13 mouse cellular contexts compared by ENCODE assay signal in the genomic region with DNA sequence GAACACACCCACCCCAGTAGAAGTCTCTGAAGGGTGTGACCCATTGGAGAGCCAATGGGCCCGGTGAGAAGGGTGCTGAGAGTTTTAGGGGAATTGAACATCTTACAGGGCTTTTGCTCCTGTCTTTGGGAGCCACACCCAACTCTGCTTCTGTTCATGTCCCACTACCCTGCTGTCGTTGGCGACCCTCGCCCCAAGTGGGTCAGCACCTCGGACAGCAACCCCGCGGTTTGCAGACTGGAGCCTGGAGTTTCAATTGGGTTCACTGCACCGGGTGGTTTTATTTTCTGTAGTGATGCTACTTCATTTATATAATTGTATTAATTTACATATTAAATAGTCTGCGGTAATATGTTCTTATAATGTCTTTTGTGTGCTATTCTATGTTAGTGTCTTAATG. TPM values are rescaled to one million over a fixed set of nuclear protein-coding genes. Genes with fewer than 3 reads are reported as not detected.
DNase-seq lines count a peak whose midpoint lies in the region; ATAC-seq and TF ChIP-seq lines count a peak whose summit lies in the region.
"Had no signal": no experiment of that assay in that cellular context is flagged by ENCODE, and none has a peak within 500 bp of the region (broad histone marks: within the 10 kb centered on the region; RNA-seq: fewer than 3 reads in every experiment).

No protein-coding gene starts in this region.

- peak; percentile 77 for DNase-seq in intestine, embryonic 14.5 days (ENCODE audit: low spot score)
- DNase-seq in embryo, embryonic 10 days (ENCODE audit: low spot score), result peak; percentile 71
- DNase-seq in forelimb bud, embryonic 11.5 days (ENCODE audit: low read depth, low spot score), result peak; percentile 46
- no peak for DNase-seq in heart, postnatal 10 days
- DNase-seq in frontal cortex, postnatal 25 days (ENCODE audit: low spot score in 2 of 2), result no peak
- DNase-seq in adrenal gland, postnatal 36 days, result no peak
- DNase-seq: cerebellum, adult 8-10 months; gastrocnemius, postnatal 10 days; kidney, adult 18-20 months had no signal

- H3K27ac ChIP-seq in intestine, embryonic 14.5 days (ENCODE audit: low read depth), result no peak overlapping the region
- H3K27ac ChIP-seq in intestine, postnatal 0 days (ENCODE audit: low read depth, low read length), result no peak overlapping the region
- peak overlapping the region; percentile 99 for H3K27ac ChIP-seq in midbrain, embryonic 13.5 days
- H3K27ac ChIP-seq: limb, embryonic 15.5 days had no signal

- intact Hi-C loops in heart, postnatal 10 days (cut with DNase I), result no loop called here

- H3K36me3 ChIP-seq in intestine, embryonic 14.5 days (ENCODE audit: control insufficient read depth, insufficient read depth, low read length), result no peaks in the 10 kb centered on the region
- no peaks in the 10 kb centered on the region for H3K36me3 ChIP-seq in intestine, postnatal 0 days (ENCODE audit: control insufficient read depth, insufficient read depth)
- peaks cover 20% of the 10 kb centered on the region for H3K36me3 ChIP-seq in midbrain, embryonic 13.5 days
- H3K36me3 ChIP-seq: limb, embryonic 15.5 days had no signal

- no peak overlapping the region for H3K9ac ChIP-seq in intestine, embryonic 14.5 days (ENCODE audit: low read length)
- no peak overlapping the region for H3K9ac ChIP-seq in intestine, postnatal 0 days (ENCODE audit: low read depth, low read length)
- peak overlapping the region; percentile 100 for H3K9ac ChIP-seq in midbrain, embryonic 13.5 days (replicated peaks)
- H3K9ac ChIP-seq: limb, embryonic 15.5 days had no signal

- ATAC-seq in intestine, embryonic 14.5 days (replicated peaks; ENCODE audit: low FRiP score, low TSS enrichment, low read depth), result no peak
- ATAC-seq in intestine, postnatal 0 days, result no peak
- no peak for ATAC-seq in midbrain, embryonic 13.5 days

- no peaks in the 10 kb centered on the region for H3K4me1 ChIP-seq in intestine, embryonic 14.5 days (replicated peaks; ENCODE audit: control insufficient read depth, insufficient read depth, low read length)
- H3K4me1 ChIP-seq in intestine, postnatal 0 days (replicated peaks; ENCODE audit: control insufficient read depth, insufficient read depth, low read length), result no peaks in the 10 kb centered on the region
- H3K4me1 ChIP-seq in midbrain, embryonic 13.5 days (replicated peaks), result peaks cover 66% of the 10 kb centered on the region

- peaks cover 50% of the 10 kb centered on the region for H3K27me3 ChIP-seq in intestine, embryonic 14.5 days (replicated peaks; ENCODE audit: control insufficient read depth, insufficient read depth, low read length)
- H3K27me3 ChIP-seq in intestine, postnatal 0 days (replicated peaks; ENCODE audit: control insufficient read depth, insufficient read depth, low read length), result peaks cover 39% of the 10 kb centered on the region
- no peaks in the 10 kb centered on the region for H3K27me3 ChIP-seq in midbrain, embryonic 13.5 days

- H3K4me2 ChIP-seq in intestine, embryonic 14.5 days (ENCODE audit: low read length), result no peak overlapping the region
- H3K4me2 ChIP-seq in intestine, postnatal 0 days (replicated peaks; ENCODE audit: low read depth), result no peak overlapping the region
- peak overlapping the region; percentile 90 for H3K4me2 ChIP-seq in midbrain, embryonic 13.5 days (replicated peaks)
- H3K4me2 ChIP-seq: limb, embryonic 15.5 days had no signal

- H3K9me3 ChIP-seq in intestine, embryonic 14.5 days (ENCODE audit: control insufficient read depth, low read length), result no peaks in the 10 kb centered on the region
- no peaks in the 10 kb centered on the region for H3K9me3 ChIP-seq in intestine, postnatal 0 days (ENCODE audit: control insufficient read depth)
- no peaks in the 10 kb centered on the region for H3K9me3 ChIP-seq in midbrain, embryonic 13.5 days
- H3K9me3 ChIP-seq: limb, embryonic 15.5 days had no signal

- TF ChIP-seq CTCF in intestine, postnatal 0 days (IDR thresholded peaks at IDR 0.05; ENCODE audit: low read depth), result no peak

- H3K4me3 ChIP-seq in intestine, embryonic 14.5 days (ENCODE audit: low read depth, low read length), result no peak overlapping the region
- no peak overlapping the region for H3K4me3 ChIP-seq in intestine, postnatal 0 days (ENCODE audit: low read depth, low read length)
- H3K4me3 ChIP-seq in midbrain, embryonic 13.5 days (replicated peaks), result peak overlapping the region; percentile 98
- H3K4me3 ChIP-seq: limb, embryonic 15.5 days had no signal

- 9% methylated on average over 9 of the region's 9 CpGs for WGBS in intestine, embryonic 14.5 days
- WGBS in intestine, postnatal 0 days, result 12% methylated on average over 9 of the region's 9 CpGs
- 13% methylated on average over 9 of the region's 9 CpGs for WGBS in midbrain, embryonic 13.5 days

RNA-seq across cellular contexts. Expression of gene Tubb3, which starts 3.0 kb away (rescaled TPM):
- 98.5 and 103 TPM in 2 replicates for polyA plus RNA-seq in intestine, embryonic 14.5 days (2014; fragmentation: Nextera tagmentation; extraction: Ambion mirVana)
- polyA plus RNA-seq in intestine, postnatal 0 days (2015; fragmentation: Nextera tagmentation; extraction: Ambion mirVana), result 22.5 and 23.9 TPM in 2 replicates
- polyA plus RNA-seq in midbrain, embryonic 13.5 days (2015; fragmentation: Nextera tagmentation; extraction: Ambion mirVana), result 1,993 and 2,050 TPM in 2 replicates
- total RNA-seq in heart, postnatal 10 days (2021), result under 1 TPM; 0.55 to 0.98 TPM
- 1 to 10 TPM; 4.5 to 4.7 TPM for total RNA-seq in adrenal gland, postnatal 36 days (2021)

RNA-seq across cellular contexts. Expression of gene Mc1r, which starts 7.3 kb away (rescaled TPM):
- not detected in 2 replicates for polyA plus RNA-seq in intestine, embryonic 14.5 days (2014; fragmentation: Nextera tagmentation; extraction: Ambion mirVana)
- polyA plus RNA-seq in intestine, postnatal 0 days (2015; fragmentation: Nextera tagmentation; extraction: Ambion mirVana), result not detected in 2 replicates
- polyA plus RNA-seq in midbrain, embryonic 13.5 days (2015; fragmentation: Nextera tagmentation; extraction: Ambion mirVana), result 0.17 and 0.31 TPM in 2 replicates
- total RNA-seq in heart, postnatal 10 days (2021), result not detected
- not detected for total RNA-seq in adrenal gland, postnatal 36 days (2021)
- total RNA-seq: gastrocnemius, postnatal 10 days had no signal
- polyA plus RNA-seq: spleen, adult 2 months had no signal

RNA-seq across cellular contexts. Expression of gene Def8, which starts 9.1 kb away (rescaled TPM):
- polyA plus RNA-seq in intestine, embryonic 14.5 days (2014; fragmentation: Nextera tagmentation; extraction: Ambion mirVana), result 32.6 and 36.6 TPM in 2 replicates
- polyA plus RNA-seq in intestine, postnatal 0 days (2015; fragmentation: Nextera tagmentation; extraction: Ambion mirVana), result 16.6 and 18.4 TPM in 2 replicates
- polyA plus RNA-seq in midbrain, embryonic 13.5 days (2015; fragmentation: Nextera tagmentation; extraction: Ambion mirVana), result 41.7 and 42.8 TPM in 2 replicates
- 10 to 100 TPM; 57.2 to 65.2 TPM for total RNA-seq in heart, postnatal 10 days (2021)
- 10 to 100 TPM; 21.7 to 32.6 TPM for total RNA-seq in adrenal gland, postnatal 36 days (2021)

RNA-seq across cellular contexts. Expression of gene Tcf25, which starts 40.7 kb away (rescaled TPM):
- 164 and 170 TPM in 2 replicates for polyA plus RNA-seq in intestine, embryonic 14.5 days (2014; fragmentation: Nextera tagmentation; extraction: Ambion mirVana)
- polyA plus RNA-seq in intestine, postnatal 0 days (2015; fragmentation: Nextera tagmentation; extraction: Ambion mirVana), result 147 and 178 TPM in 2 replicates
- polyA plus RNA-seq in midbrain, embryonic 13.5 days (2015; fragmentation: Nextera tagmentation; extraction: Ambion mirVana), result 238 and 263 TPM in 2 replicates
- 100 to 1,000 TPM; 161 to 167 TPM for total RNA-seq in heart, postnatal 10 days (2021)
- 100 to 1,000 TPM; 213 to 255 TPM for total RNA-seq in adrenal gland, postnatal 36 days (2021)

Comparison
In these comparisons a context has a peak if more than half of its experiments do, and no peak if none do; other contexts are left out.
1. DNase-seq: peak in intestine, embryonic 14.5 days (single experiment), embryo, embryonic 10 days (single experiment) and forelimb bud, embryonic 11.5 days (single experiment); none in heart, postnatal 10 days (0 of 2), frontal cortex, postnatal 25 days (0 of 2) and adrenal gland, postnatal 36 days (0 of 2).
2. RNA of gene Tubb3, which starts 3.0 kb away (polyA plus RNA-seq): 1,993 to 2,050 TPM in midbrain, embryonic 13.5 days; 98.5 to 103 TPM in intestine, embryonic 14.5 days and 22.5 to 23.9 TPM in intestine, postnatal 0 days; every median in the first group is over 10 times any median in the second.